Mouse (Mus musculus) forebrain, embryonic 11.5 days (tissue): ENCODE results near the gene Fitm2. TPM values are rescaled to one million over a fixed set of nuclear protein-coding genes. Genes with fewer than 3 reads are reported as not detected.

Source experiments
- ATAC-seq: fragments of 200-750 bp; cut with Nextera tagmentation; replicated peaks from 2 replicates; pipeline ENCODE4 v1.8.0; 2017; ENCODE audit warnings: moderate TSS enrichment; ENCODE audit not compliant: low FRiP score
- DNase-seq: peaks from one replicate; pipeline ENCODE4 v3.0.0-alpha.2; 2017; ENCODE audit warnings: low spot score
- H3K27ac ChIP-seq: fragments of 300-500 bp; sonication (generic); 2 replicates; pipeline ENCODE4 v1.5.1; 2014; ENCODE audit warnings: low read depth, low read length
- H3K27me3 ChIP-seq: fragments of 300-500 bp; sonication (generic); 2 replicates; pipeline ENCODE4 v1.6.1; 2014; ENCODE audit warnings: mild to moderate bottlenecking, low read length, mixed read lengths; ENCODE audit not compliant: control insufficient read depth, insufficient read depth
- H3K36me3 ChIP-seq: fragments of 300-500 bp; sonication (generic); 2 replicates; pipeline ENCODE4 v1.6.1; 2014; ENCODE audit warnings: mild to moderate bottlenecking, low read length, moderate library complexity, mixed read lengths; ENCODE audit not compliant: control insufficient read depth, insufficient read depth
- H3K4me1 ChIP-seq: fragments of 300-500 bp; sonication (generic); replicated peaks from 2 replicates; pipeline ENCODE4 v1.6.1; 2014; ENCODE audit warnings: low read length, mixed read lengths; ENCODE audit not compliant: control insufficient read depth, insufficient read depth
- H3K4me2 ChIP-seq: fragments of 300-500 bp; sonication (generic); 2 replicates; pipeline ENCODE4 v1.6.1; 2014; ENCODE audit warnings: low read depth, mild to moderate bottlenecking, low read length, moderate library complexity, mixed read lengths; ENCODE audit not compliant: severe bottlenecking
- H3K4me3 ChIP-seq: fragments of 300-500 bp; sonication (generic); 2 replicates; pipeline ENCODE4 v1.5.1; 2014; ENCODE audit warnings: low read depth, low read length
- H3K9ac ChIP-seq: fragments of 300-500 bp; sonication (generic); 2 replicates; pipeline ENCODE4 v1.6.1; 2014; ENCODE audit warnings: low read length
- H3K9me3 ChIP-seq: fragments of 300-500 bp; sonication (generic); 2 replicates; pipeline ENCODE4 v1.6.1; 2016; ENCODE audit warnings: low read length, mixed read lengths; ENCODE audit not compliant: control insufficient read depth
- WGBS: fragments of 180-500 bp; shearing (Covaris S2); extraction: QIAGEN DNeasy Blood & Tissue Kit; methylation state at CpG from one replicate; pipeline ENCODE4 v1.1.7; 2014; 5-methylcytosine and 5-hydroxymethylcytosine counted together
- polyA plus RNA-seq: library from polyadenylated mRNA; unstranded; fragments of >200 nt; fragmentation: Nextera tagmentation; extraction: Ambion mirVana; gene quantifications from 2 replicates; pipeline ENCODE4 v1.2.1, GENCODE M21; 2014

The Fitm2 gene
- polyA plus RNA-seq, result 11.3 and 12.5 TPM in 2 replicates

DNA sequence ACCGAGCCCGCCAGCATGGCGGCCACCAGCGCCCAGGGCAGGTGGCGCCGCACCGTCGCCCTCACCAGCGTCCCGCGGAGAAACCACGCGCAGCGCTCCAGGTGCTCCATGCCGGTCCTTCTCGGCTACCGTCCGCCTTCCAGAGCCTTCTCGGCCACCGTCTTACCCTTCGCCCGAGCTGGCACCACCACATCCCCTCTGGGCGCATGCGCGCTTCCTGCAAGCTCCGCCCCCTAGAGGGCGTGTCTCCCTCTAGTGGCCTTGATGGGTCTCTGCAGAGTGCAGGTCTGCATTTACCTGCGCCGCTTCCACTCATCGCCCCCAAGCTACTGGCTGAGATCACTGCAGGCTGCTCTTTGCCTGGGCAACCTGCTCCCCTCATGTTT, at the start of gene Fitm2:
Gene Fitm2, minus strand, starts transcription at position 164 of the 386 bp plus-strand sequence.
- H3K27ac ChIP-seq, result no peak within 1 kb of the TSS
- H3K27me3 ChIP-seq, result no peaks in the 10 kb centered on the region
- peaks cover 6% of the 10 kb centered on the region; the same call in 1 of the 2 replicates for H3K4me1 ChIP-seq
- peak; percentile 94 for ATAC-seq
- no peaks in the 10 kb centered on the region for H3K9me3 ChIP-seq
- under 1% methylated on average over 27 of the region's 30 CpGs for WGBS
- H3K4me2 ChIP-seq, result peak within 1 kb of the TSS; percentile 83
- peaks cover 2% of the 10 kb centered on the region; the same call in 1 of the 2 replicates for H3K36me3 ChIP-seq
- H3K9ac ChIP-seq, result peak within 1 kb of the TSS; percentile 84
- peak; percentile 99 for DNase-seq
- peak within 1 kb of the TSS; percentile 80 for H3K4me3 ChIP-seq

DNA sequence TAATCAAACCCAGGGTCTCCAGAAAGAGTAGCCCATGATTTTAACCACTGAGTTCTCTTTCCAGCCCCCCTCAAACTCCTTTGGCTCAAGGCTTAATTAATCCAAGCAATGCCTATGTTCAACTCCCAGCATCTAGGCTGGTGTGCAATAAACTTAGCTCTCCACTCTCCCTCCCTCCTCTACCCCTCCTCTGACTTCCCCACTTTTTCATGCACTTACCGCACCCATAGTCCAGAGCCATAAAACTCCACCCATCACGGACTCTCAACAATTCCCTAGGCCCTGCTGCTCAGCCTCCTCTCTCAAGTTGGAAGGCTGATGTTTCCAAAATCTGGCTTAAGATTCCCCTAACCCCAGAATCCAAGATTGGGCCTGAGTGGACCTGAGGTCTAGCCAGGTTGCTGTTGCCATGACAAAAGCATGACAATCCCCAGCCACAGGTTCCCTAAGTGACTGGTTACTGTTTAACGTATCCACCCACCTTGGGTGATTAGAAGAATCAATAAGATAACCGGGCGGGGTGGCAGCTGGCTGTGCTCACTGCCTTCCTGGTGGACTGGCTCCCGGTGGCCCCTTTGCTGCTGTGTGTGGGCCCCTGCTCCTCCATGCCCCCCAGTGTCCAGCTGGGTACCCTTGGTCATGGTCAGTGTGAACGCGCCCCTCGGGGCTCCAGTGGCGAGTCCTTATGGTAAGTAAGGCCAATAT, 34.0 kb upstream of the Fitm2 start, which contains the start of gene Hnf4a:
Gene Hnf4a, plus strand, starts transcription at position 509 of the 705 bp plus-strand sequence.
- Histone ChIP-seq H3K4me3 (no peak within 1 kb of the TSS), H3K27ac (no peak within 1 kb of the TSS)
- 91% methylated on average over 10 of the region's 10 CpGs for WGBS

DNA sequence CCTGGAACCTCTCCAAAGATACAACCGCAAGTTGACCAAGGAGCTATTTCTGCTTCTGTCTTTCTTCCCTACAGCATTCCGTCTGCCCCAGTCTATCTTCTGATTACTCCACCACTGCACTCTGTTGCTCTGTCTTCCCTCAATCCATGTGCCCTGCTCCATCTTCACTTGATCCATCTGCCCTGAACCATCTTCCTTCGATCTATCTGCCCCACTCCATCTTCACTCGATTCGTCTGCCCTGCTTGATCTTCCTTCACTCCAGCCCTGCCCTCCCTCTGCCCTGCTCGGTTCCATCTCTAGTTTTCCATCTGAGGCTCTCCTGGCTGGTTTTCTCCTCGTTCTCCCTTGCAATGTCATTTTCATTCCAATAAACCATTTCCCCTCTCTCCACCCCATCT, 30.8 kb upstream of the Fitm2 start:
- no peak overlapping the region for H3K27ac ChIP-seq
- 85% methylated on average over 7 of the region's 7 CpGs for WGBS
- H3K4me1 ChIP-seq, result no peaks in the 10 kb centered on the region
- H3K9ac ChIP-seq, result no peak overlapping the region
- ATAC-seq (no peak), DNase-seq (no peak)
- no peak overlapping the region for H3K4me3 ChIP-seq
- no peak overlapping the region for H3K4me2 ChIP-seq
- H3K36me3 ChIP-seq, result no peaks in the 10 kb centered on the region
- H3K27me3 ChIP-seq, result no peaks in the 10 kb centered on the region
- H3K9me3 ChIP-seq, result no peaks in the 10 kb centered on the region

More for the DNA sequence above, 34.0 kb upstream of the Fitm2 start, which contains the start of gene Hnf4a:
- no peak within 1 kb of the TSS for H3K9ac ChIP-seq
- H3K4me1 ChIP-seq, result no peaks in the 10 kb centered on the region
- no peaks in the 10 kb centered on the region for H3K9me3 ChIP-seq
- ATAC-seq (no peak), DNase-seq (no peak)
- no peaks in the 10 kb centered on the region for H3K36me3 ChIP-seq
- no peak within 1 kb of the TSS for H3K4me2 ChIP-seq
- no peaks in the 10 kb centered on the region for H3K27me3 ChIP-seq

DNA sequence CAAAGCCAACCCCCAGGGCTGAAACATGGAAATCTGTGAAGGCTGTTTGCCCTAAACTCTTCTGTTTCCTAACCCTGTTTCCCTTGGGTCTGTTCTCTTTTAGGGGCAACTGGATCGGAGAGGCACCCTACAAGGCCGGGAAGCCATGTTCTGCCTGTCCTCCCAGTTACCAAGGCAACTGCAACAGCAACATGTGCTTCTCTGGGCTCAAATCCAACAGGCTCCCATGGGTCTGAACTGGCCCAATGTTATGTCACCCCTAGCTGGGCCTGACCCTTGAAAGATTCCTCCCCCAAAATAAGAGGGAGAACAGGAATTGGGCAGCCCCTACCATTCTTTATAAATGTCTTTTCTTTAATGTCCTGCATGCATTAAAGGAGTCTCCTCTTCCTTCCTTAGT, 29.8 kb upstream of the Fitm2 start:
- no peaks in the 10 kb centered on the region for H3K4me1 ChIP-seq
- 85% methylated on average over 2 of the region's 2 CpGs for WGBS
- no peak overlapping the region for H3K4me2 ChIP-seq
- DNase-seq, result no peak
- H3K36me3 ChIP-seq, result no peaks in the 10 kb centered on the region
- no peak overlapping the region for H3K27ac ChIP-seq
- ATAC-seq, result no peak
- H3K9me3 ChIP-seq, result no peaks in the 10 kb centered on the region
- H3K27me3 ChIP-seq, result no peaks in the 10 kb centered on the region
- H3K9ac ChIP-seq, result no peak overlapping the region
- H3K4me3 ChIP-seq, result no peak overlapping the region

DNA sequence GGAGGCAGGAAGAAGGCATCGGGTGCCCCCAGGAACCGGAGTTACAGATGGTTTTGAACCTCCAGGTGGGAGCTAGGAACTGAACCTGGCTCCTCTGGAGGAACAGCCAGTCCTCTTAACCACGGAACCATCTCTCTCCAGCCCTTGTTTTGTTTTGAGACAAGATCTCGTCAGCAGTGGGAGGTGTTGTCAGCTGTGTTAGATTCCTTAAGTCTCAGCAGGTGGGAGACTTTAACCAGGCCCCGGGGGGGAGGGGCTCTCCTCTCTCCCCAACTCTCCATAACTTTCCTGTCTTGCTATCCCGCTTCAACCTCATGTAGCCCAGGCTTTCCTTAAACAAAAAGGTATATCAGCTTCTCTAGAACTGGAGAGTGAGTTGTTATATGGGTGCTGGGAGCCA, 22.0 kb upstream of the Fitm2 start:
- Histone ChIP-seq H3K4me3 (no peak overlapping the region), H3K9me3 (no peaks in the 10 kb centered on the region), H3K27ac (no peak overlapping the region), H3K4me1 (peaks cover 2% of the 10 kb centered on the region; the same call in 1 of the 2 replicates), H3K36me3 (no peaks in the 10 kb centered on the region), H3K9ac (no peak overlapping the region), H3K4me2 (no peak overlapping the region), H3K27me3 (no peaks in the 10 kb centered on the region)
- ATAC-seq (no peak), DNase-seq (no peak)
- 46% methylated on average over 6 of the region's 6 CpGs for WGBS

DNA sequence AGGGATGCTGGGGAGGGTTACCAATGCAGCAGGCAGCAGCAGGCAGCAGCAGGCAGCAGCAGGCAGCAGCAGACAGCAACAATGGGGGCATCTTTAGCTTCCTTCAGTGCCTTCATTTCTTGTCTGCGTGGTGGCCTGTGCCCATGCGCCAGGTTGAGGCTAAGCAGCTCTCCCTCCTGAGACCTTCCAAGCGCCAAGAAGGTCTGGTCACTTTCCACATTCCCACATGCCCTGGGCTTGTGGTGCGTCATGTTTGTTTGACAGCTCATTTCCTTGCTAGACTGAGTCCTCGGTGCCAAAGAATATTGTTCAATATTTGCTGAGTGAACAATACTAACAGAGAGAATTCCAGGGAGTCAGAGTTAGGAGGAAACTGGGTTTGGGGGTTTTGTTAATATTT, 21.5 kb upstream of the Fitm2 start:
- WGBS, result 67% methylated on average over 5 of the region's 5 CpGs
- no peak overlapping the region for H3K4me2 ChIP-seq
- no peaks in the 10 kb centered on the region for H3K9me3 ChIP-seq
- H3K36me3 ChIP-seq, result no peaks in the 10 kb centered on the region
- ATAC-seq, result no peak
- H3K4me1 ChIP-seq, result peaks cover 2% of the 10 kb centered on the region; the same call in 1 of the 2 replicates
- no peak overlapping the region for H3K4me3 ChIP-seq
- no peaks in the 10 kb centered on the region for H3K27me3 ChIP-seq
- DNase-seq, result no peak
- no peak overlapping the region for H3K9ac ChIP-seq
- H3K27ac ChIP-seq, result no peak overlapping the region

DNA sequence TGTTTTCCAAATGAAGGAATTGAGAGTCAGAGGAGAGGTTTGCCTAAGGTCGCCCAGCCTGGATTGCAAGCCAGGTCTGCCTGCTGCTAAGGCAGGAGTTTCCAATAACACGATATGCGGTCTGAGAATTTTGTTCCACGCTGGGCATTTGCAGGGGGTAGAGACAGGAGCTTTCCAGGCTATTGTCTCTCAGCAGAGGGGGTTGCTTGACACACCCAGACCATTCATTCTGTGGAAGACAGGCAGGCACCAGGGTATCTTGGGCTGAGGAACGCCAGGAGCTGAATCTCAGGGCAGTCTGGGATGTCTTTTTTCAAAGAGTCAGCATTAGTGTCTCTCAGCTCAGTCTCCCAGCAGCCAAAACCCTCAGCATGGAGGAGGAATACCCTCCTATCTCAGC, 20.6 kb upstream of the Fitm2 start:
- no peak overlapping the region for H3K4me2 ChIP-seq
- H3K9ac ChIP-seq, result peak overlapping the region; percentile 12; the same call in 1 of the 2 replicates
- WGBS, result 13% methylated on average over 5 of the region's 5 CpGs
- H3K27ac ChIP-seq, result no peak overlapping the region
- no peaks in the 10 kb centered on the region for H3K36me3 ChIP-seq
- ATAC-seq, result no peak
- H3K27me3 ChIP-seq, result no peaks in the 10 kb centered on the region
- DNase-seq, result no peak
- H3K4me3 ChIP-seq, result no peak overlapping the region
- no peaks in the 10 kb centered on the region for H3K9me3 ChIP-seq
- H3K4me1 ChIP-seq, result peaks cover 2% of the 10 kb centered on the region; the same call in 1 of the 2 replicates

DNA sequence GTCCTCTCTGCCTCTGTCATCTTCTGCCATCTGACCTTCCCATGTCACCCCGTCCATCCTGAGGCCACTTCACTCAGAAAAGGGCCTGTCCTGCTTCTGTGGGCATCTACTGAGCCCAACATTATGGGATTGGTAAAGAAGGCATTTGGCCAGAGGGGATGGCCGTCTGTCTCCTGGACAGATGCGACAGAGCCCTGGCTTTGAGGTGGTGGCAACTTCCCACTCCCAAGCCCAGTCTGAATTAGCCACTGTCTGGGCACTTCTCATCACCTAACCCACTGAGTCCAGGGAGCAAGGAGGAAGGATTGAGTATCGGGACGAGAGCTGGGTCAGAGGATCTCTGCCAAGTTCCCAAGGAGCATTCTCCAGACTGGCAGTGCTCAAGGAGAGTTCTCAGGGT, 19.6 kb upstream of the Fitm2 start, which contains the start of gene R3hdml:
Gene R3hdml, plus strand, starts transcription at position 301 of the 400 bp plus-strand sequence.
- 77% methylated on average over 5 of the region's 5 CpGs for WGBS
- no peak within 1 kb of the TSS for H3K4me3 ChIP-seq
- no peaks in the 10 kb centered on the region for H3K27me3 ChIP-seq
- peaks cover 2% of the 10 kb centered on the region; the same call in 1 of the 2 replicates for H3K4me1 ChIP-seq
- H3K36me3 ChIP-seq, result no peaks in the 10 kb centered on the region
- no peak for DNase-seq
- H3K9ac ChIP-seq, result peak within 1 kb of the TSS; percentile 12; the same call in 1 of the 2 replicates
- H3K9me3 ChIP-seq, result no peaks in the 10 kb centered on the region
- no peak for ATAC-seq
- no peak within 1 kb of the TSS for H3K27ac ChIP-seq
- H3K4me2 ChIP-seq, result no peak within 1 kb of the TSS

DNA sequence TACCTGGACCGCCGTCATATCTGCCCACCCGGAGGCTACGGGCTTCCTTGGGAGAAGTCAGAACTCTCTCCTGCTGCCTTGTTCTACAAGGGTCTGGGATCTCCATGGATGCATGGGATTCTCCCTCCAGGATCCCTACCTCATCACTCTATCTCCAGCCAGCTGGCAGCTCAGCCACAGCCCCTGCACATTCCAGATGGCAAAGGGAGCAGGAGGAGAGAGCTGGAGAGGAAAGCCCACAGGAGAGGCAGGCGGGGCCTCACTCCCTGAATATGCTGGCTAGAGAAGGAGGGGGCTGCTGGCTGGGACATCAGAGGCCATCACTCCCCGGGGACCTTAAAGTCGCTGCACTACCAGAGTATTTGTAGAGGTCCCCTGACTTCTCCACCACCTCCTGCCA, 18.9 kb upstream of the Fitm2 start:
- no peak overlapping the region for H3K27ac ChIP-seq
- 70% methylated on average over 7 of the region's 7 CpGs for WGBS
- ATAC-seq, result no peak

More for the DNA sequence above, 18.9 kb upstream of the Fitm2 start:
- Histone ChIP-seq H3K4me2 (no peak overlapping the region), H3K36me3 (no peaks in the 10 kb centered on the region), H3K27me3 (no peaks in the 10 kb centered on the region), H3K9ac (no peak overlapping the region), H3K4me3 (no peak overlapping the region), H3K4me1 (peaks cover 2% of the 10 kb centered on the region; the same call in 1 of the 2 replicates), H3K9me3 (no peaks in the 10 kb centered on the region)
- no peak for DNase-seq
